In genomic region chr14:31433126-31433525, GRCm38 (mm10) we compare ENCODE assay signal across 8 mouse cellular contexts. TPM values are rescaled to one million over a fixed set of nuclear protein-coding genes. Genes with fewer than 3 reads are reported as not detected.
DNase-seq lines count a peak whose midpoint lies in the region; ATAC-seq and TF ChIP-seq lines count a peak whose summit lies in the region.

No protein-coding gene starts in this region.

- H3K79me2 ChIP-seq in C2C12 (ENCODE audit: control insufficient read depth, insufficient read depth): peaks cover 16% of the 10 kb centered on the region

- peaks cover 36% of the 10 kb centered on the region for H3K4me1 ChIP-seq in kidney, adult 2 months (ENCODE audit: control insufficient read depth, insufficient read depth, low read length)
- H3K4me1 ChIP-seq in embryonic facial prominence, embryonic 10.5 days: peaks cover 58% of the 10 kb centered on the region
- peaks cover 39% of the 10 kb centered on the region for H3K4me1 ChIP-seq in limb, embryonic 15.5 days

- no peak overlapping the region for H3K9ac ChIP-seq in limb, embryonic 15.5 days

- DNase-seq in kidney, adult 2 months: no peak
- DNase-seq in kidney, postnatal 14 days: no peak
- no peak for DNase-seq in embryonic facial prominence, embryonic 10.5 days (ENCODE audit: low spot score)
- no peak for DNase-seq in left cerebral cortex, adult 9 months (ENCODE audit: low spot score in 2 of 2)
- DNase-seq in right cerebral cortex, postnatal 14 days: no peak

- no peaks in the 10 kb centered on the region for H3K36me3 ChIP-seq in kidney, adult 2 months (ENCODE audit: control insufficient read depth, insufficient read depth, low read length)
- H3K36me3 ChIP-seq in C2C12 (ENCODE audit: control insufficient read depth, insufficient read depth): no peaks in the 10 kb centered on the region
- H3K36me3 ChIP-seq in embryonic facial prominence, embryonic 10.5 days (replicated peaks): peaks cover 17% of the 10 kb centered on the region
- peaks cover 2% of the 10 kb centered on the region; the same call in 1 of the 2 replicates for H3K36me3 ChIP-seq in limb, embryonic 15.5 days

- H3K4me3 ChIP-seq in kidney, adult 2 months (ENCODE audit: insufficient read depth, low read depth, low read length): peak overlapping the region; percentile 12; the same call in 1 of the 2 replicates
- peak overlapping the region; percentile 11 for H3K4me3 ChIP-seq in C2C12 (ENCODE audit: insufficient read depth, poor library complexity, severe bottlenecking)
- peak overlapping the region; percentile 88 for H3K4me3 ChIP-seq in embryonic facial prominence, embryonic 10.5 days
- H3K4me3 ChIP-seq in limb, embryonic 15.5 days: no peak overlapping the region

- TF ChIP-seq CTCF in kidney, adult 2 months (conservative IDR thresholded peaks at IDR 0.05; ENCODE audit: insufficient read depth, insufficient read length, low read depth, low read length): no peak
- TF ChIP-seq CTCF in C2C12 (IDR thresholded peaks at IDR 0.05; ENCODE audit: control insufficient read depth, insufficient read depth, insufficient read length): no peak

- ATAC-seq in limb, embryonic 15.5 days (ENCODE audit: insufficient number of reproducible peaks, low FRiP score, low TSS enrichment, low read depth): no peak
- ATAC-seq in monocyte, adult 5-6 weeks (replicated peaks; ENCODE audit: insufficient number of reproducible peaks, low FRiP score, low TSS enrichment, poor library complexity, severe bottlenecking): no peak

- TF ChIP-seq POLR2A in kidney, adult 2 months (IDR thresholded peaks at IDR 0.05; ENCODE audit: low read depth, low read length): no peak

- H3K4me2 ChIP-seq in limb, embryonic 15.5 days: no peak overlapping the region

- H3K27ac ChIP-seq in kidney, adult 2 months (ENCODE audit: insufficient read depth, low read depth, low read length): peak overlapping the region; percentile 86
- H3K27ac ChIP-seq in embryonic facial prominence, embryonic 10.5 days (replicated peaks): peak overlapping the region; percentile 92
- H3K27ac ChIP-seq in limb, embryonic 15.5 days: peak overlapping the region; percentile 60

- H3ac ChIP-seq in C2C12 (ENCODE audit: control insufficient read depth, insufficient read length, low read depth): no peak overlapping the region

- no peaks in the 10 kb centered on the region for H3K9me3 ChIP-seq in embryonic facial prominence, embryonic 10.5 days
- no peaks in the 10 kb centered on the region for H3K9me3 ChIP-seq in limb, embryonic 15.5 days

- H3K27me3 ChIP-seq in kidney, adult 2 months (replicated peaks; ENCODE audit: control insufficient read depth, insufficient read depth, low read length): no peaks in the 10 kb centered on the region
- H3K27me3 ChIP-seq in C2C12 (ENCODE audit: control insufficient read depth, insufficient read depth, insufficient read length): no peaks in the 10 kb centered on the region
- H3K27me3 ChIP-seq in embryonic facial prominence, embryonic 10.5 days (replicated peaks; ENCODE audit: low read depth, poor library complexity, severe bottlenecking): peaks cover 18% of the 10 kb centered on the region
- H3K27me3 ChIP-seq in limb, embryonic 15.5 days: no peaks in the 10 kb centered on the region

- H3K79me3 ChIP-seq in C2C12 (ENCODE audit: low read depth): peaks cover 4% of the 10 kb centered on the region

- 40% methylated on average over 5 of the region's 5 CpGs for WGBS in kidney, adult 2 months
- WGBS in embryonic facial prominence, embryonic 10.5 days: 59% methylated on average over 5 of the region's 5 CpGs
- WGBS in limb, embryonic 15.5 days: 43% methylated on average over 5 of the region's 5 CpGs

TF ChIP-seq in C2C12, 6 proteins besides CTCF, POLR2A, EP300 and RAD21:
- TF ChIP-seq MYOD1 (IDR thresholded peaks at IDR 0.05; ENCODE audit: control insufficient read depth, insufficient read length, low read depth) (no peak), MAX (IDR thresholded peaks at IDR 0.05) (no peak), CEBPB (IDR thresholded peaks at IDR 0.05; ENCODE audit: low read depth) (no peak), FOSL1 (IDR thresholded peaks at IDR 0.05; ENCODE audit: insufficient read depth, low read length, poor library complexity, severe bottlenecking) (no peak)
TF ChIP-seq in C2C12: peak in this region for 0.

RNA-seq across cellular contexts. Expression of gene Sh3bp5, which starts 2.8 kb away (rescaled TPM):
- 33.4 and 43.4 TPM in 2 replicates for polyA plus RNA-seq in kidney, adult 2 months (2012; rRNA removed)
- polyA plus RNA-seq in C2C12 (2012; fragmentation: generic; extraction: Trizol): 8.7 TPM
- 26.3 and 30.2 TPM in 2 replicates for polyA plus RNA-seq in embryonic facial prominence, embryonic 10.5 days (2016; fragmentation: Nextera tagmentation; extraction: Ambion mirVana)
- polyA plus RNA-seq in limb, embryonic 15.5 days (2015; fragmentation: Nextera tagmentation; extraction: Ambion mirVana): 33.8 and 34.4 TPM in 2 replicates
- 37.1 to 51.1 TPM (median 40.7 TPM) in 3 replicates for total RNA-seq in monocyte, adult 5-6 weeks (2017)
